Mouse (Mus musculus): ENCODE results near the gene C2. TPM values are rescaled to one million over a fixed set of nuclear protein-coding genes. Genes with fewer than 3 reads are reported as not detected.
A peak's percentile ranks its signal among the peaks of the same experiment; 100 is the strongest.
"Not testable (repeated sequence)": the region's sequence is repeated elsewhere in the genome, so short reads cannot be mapped to it uniquely, and the experiment has no call there.

C2 gene
- polyA plus RNA-seq, 1 experiment from 2014 or later, result 6.2 TPM

- H3K27ac ChIP-seq, result no peak overlapping the region
- H3K27me3 ChIP-seq (replicated peaks), result no peaks in the 10 kb centered on the region
- no peak overlapping the region for H3K9ac ChIP-seq
- peaks cover 23% of the 10 kb centered on the region for H3K4me1 ChIP-seq
- H3K36me3 ChIP-seq, result peaks cover 29% of the 10 kb centered on the region; the same call in 1 of the 2 replicates
- no peak overlapping the region for H3K4me2 ChIP-seq
- 91% methylated on average over 6 of the region's 6 CpGs for WGBS
- no peak for ATAC-seq (ENCODE audit: insufficient read depth, low FRiP score, low read depth)
- no peak overlapping the region for H3K4me3 ChIP-seq (replicated peaks)
- no peaks in the 10 kb centered on the region for H3K9me3 ChIP-seq
Observed at GRCm38 (mm10) chr17:34847192-34847591, 50.9 kb downstream of the C2 start.

- no peaks in the 10 kb centered on the region for H3K9me3 ChIP-seq
Observed at GRCm38 (mm10) chr17:34844884-34845283, 53.2 kb downstream of the C2 start.

GRCm38 (mm10) chr17:34840736-34841307 is 57.2 kb downstream of the C2 start:
- no peak for ATAC-seq (ENCODE audit: insufficient read depth, low FRiP score, low read depth)
- 83% methylated on average over 6 of the region's 6 CpGs for WGBS

More at GRCm38 (mm10) chr17:34844884-34845283, 53.2 kb downstream of the C2 start:
- no peak for ATAC-seq (ENCODE audit: insufficient read depth, low FRiP score, low read depth)
- Histone ChIP-seq H3K36me3 (peaks cover 48% of the 10 kb centered on the region), H3K4me1 (peaks cover 8% of the 10 kb centered on the region; the same call in 1 of the 2 replicates), H3K9ac (no peak overlapping the region), H3K4me3 (replicated peaks) (no peak overlapping the region), H3K27me3 (replicated peaks) (no peaks in the 10 kb centered on the region), H3K27ac (no peak overlapping the region), H3K4me2 (no peak overlapping the region)
- 93% methylated on average over 13 of the region's 13 CpGs for WGBS

GRCm38 (mm10) chr17:34838785-34839184 is 59.3 kb downstream of the C2 start:
- Histone ChIP-seq H3K27me3 (replicated peaks) (no peaks in the 10 kb centered on the region), H3K9me3 (no peaks in the 10 kb centered on the region), H3K9ac (no peak overlapping the region), H3K4me2 (no peak overlapping the region), H3K4me1 (peaks cover 21% of the 10 kb centered on the region), H3K36me3 (peaks cover 39% of the 10 kb centered on the region), H3K4me3 (replicated peaks) (peak overlapping the region; percentile 3; the same call in 1 of the 2 replicates), H3K27ac (no peak overlapping the region)
- no peak for ATAC-seq (ENCODE audit: insufficient read depth, low FRiP score, low read depth)
- WGBS, result 86% methylated on average over 7 of the region's 7 CpGs

More at GRCm38 (mm10) chr17:34840736-34841307, 57.2 kb downstream of the C2 start:
- H3K4me1 ChIP-seq, result peaks cover 17% of the 10 kb centered on the region
- no peak overlapping the region for H3K4me2 ChIP-seq
- no peak overlapping the region for H3K27ac ChIP-seq
- H3K4me3 ChIP-seq (replicated peaks), result no peak overlapping the region
- peaks cover 48% of the 10 kb centered on the region for H3K36me3 ChIP-seq
- no peaks in the 10 kb centered on the region for H3K9me3 ChIP-seq
- H3K27me3 ChIP-seq (replicated peaks), result no peaks in the 10 kb centered on the region
- no peak overlapping the region for H3K9ac ChIP-seq

GRCm38 (mm10) chr17:34837464-34838324 is 60.4 kb downstream of the C2 start:
- peak overlapping the region; percentile 94 for H3K4me2 ChIP-seq
- H3K27me3 ChIP-seq (replicated peaks), result no peaks in the 10 kb centered on the region
- H3K4me1 ChIP-seq, result peaks cover 21% of the 10 kb centered on the region
- H3K36me3 ChIP-seq, result peaks cover 34% of the 10 kb centered on the region
- peak; percentile 6; the same call in 1 of the 2 replicates for ATAC-seq (ENCODE audit: insufficient read depth, low FRiP score, low read depth)
- H3K9ac ChIP-seq, result peak overlapping the region; percentile 49
- H3K4me3 ChIP-seq (replicated peaks), result peak overlapping the region; percentile 77
- peak overlapping the region; percentile 70 for H3K27ac ChIP-seq
- 33% methylated on average over 43 of the region's 43 CpGs for WGBS
- H3K9me3 ChIP-seq, result no peaks in the 10 kb centered on the region

GRCm38 (mm10) chr17:34836856-34837221 is 61.2 kb downstream of the C2 start, which contains the start of the genes Stk19 and Dxo:
Stk19 (minus strand) TSS chr17:34836945.
Dxo (plus strand) TSS chr17:34837019.
- H3K27ac ChIP-seq, result peak within 1 kb of the TSS; percentile 78
- ATAC-seq (ENCODE audit: insufficient read depth, low FRiP score, low read depth), result peak; percentile 90
- H3K4me1 ChIP-seq, result peaks cover 21% of the 10 kb centered on the region
- H3K27me3 ChIP-seq (replicated peaks), result no peaks in the 10 kb centered on the region
- H3K9ac ChIP-seq, result peak within 1 kb of the TSS; percentile 57
- under 1% methylated on average over 40 of the region's 40 CpGs for WGBS
- peaks cover 35% of the 10 kb centered on the region for H3K36me3 ChIP-seq
- no peaks in the 10 kb centered on the region for H3K9me3 ChIP-seq
- H3K4me2 ChIP-seq, result peak within 1 kb of the TSS; percentile 96
- H3K4me3 ChIP-seq (replicated peaks), result peak within 1 kb of the TSS; percentile 77

GRCm38 (mm10) chr17:34836155-34836855 is 61.8 kb downstream of the C2 start:
- H3K27me3 ChIP-seq (replicated peaks), result no peaks in the 10 kb centered on the region
- WGBS, result 4% methylated on average over 48 of the region's 48 CpGs
- peak overlapping the region; percentile 78 for H3K27ac ChIP-seq
- peak overlapping the region; percentile 57; the same call in 1 of the 2 replicates for H3K9ac ChIP-seq
- H3K36me3 ChIP-seq, result peaks cover 31% of the 10 kb centered on the region
- H3K4me3 ChIP-seq (replicated peaks), result peak overlapping the region; percentile 77
- peak; percentile 73 for ATAC-seq (ENCODE audit: insufficient read depth, low FRiP score, low read depth)
- no peaks in the 10 kb centered on the region for H3K9me3 ChIP-seq
- peak overlapping the region; percentile 96 for H3K4me2 ChIP-seq
- peaks cover 21% of the 10 kb centered on the region for H3K4me1 ChIP-seq

- WGBS, result 84% methylated on average over 1 of the region's 1 CpGs
- not testable (repeated sequence) for H3K4me1 ChIP-seq; H3K4me3 ChIP-seq (replicated peaks); H3K9me3 ChIP-seq; H3K27ac ChIP-seq; ATAC-seq (ENCODE audit: insufficient read depth, low FRiP score, low read depth); H3K9ac ChIP-seq; H3K27me3 ChIP-seq (replicated peaks); H3K4me2 ChIP-seq
- H3K36me3 ChIP-seq, result peaks cover 19% of the 10 kb centered on the region
Observed at GRCm38 (mm10) chr17:34830776-34831175, 67.3 kb downstream of the C2 start.

GRCm38 (mm10) chr17:34814818-34815370 is 83.2 kb downstream of the C2 start:
- Histone ChIP-seq H3K27me3 (replicated peaks) (no peaks in the 10 kb centered on the region), H3K36me3 (no peaks in the 10 kb centered on the region), H3K9ac (no peak overlapping the region), H3K4me3 (replicated peaks) (no peak overlapping the region), H3K9me3 (no peaks in the 10 kb centered on the region), H3K4me2 (no peak overlapping the region), H3K27ac (no peak overlapping the region), H3K4me1 (no peaks in the 10 kb centered on the region)
- ATAC-seq (ENCODE audit: insufficient read depth, low FRiP score, low read depth), result no peak
- WGBS, result 78% methylated on average over 7 of the region's 7 CpGs

- H3K4me1 ChIP-seq; H3K27ac ChIP-seq; H3K9me3 ChIP-seq; H3K9ac ChIP-seq; H3K36me3 ChIP-seq; H3K4me3 ChIP-seq (replicated peaks); H3K27me3 ChIP-seq (replicated peaks); H3K4me2 ChIP-seq; ATAC-seq (ENCODE audit: insufficient read depth, low FRiP score, low read depth): not testable (repeated sequence)
- WGBS, result 62% methylated on average over 12 of the region's 12 CpGs
Observed at GRCm38 (mm10) chr17:34813747-34814146, 84.3 kb downstream of the C2 start.
